Mouse (Mus musculus) fat pad, adult 2 months (tissue): ENCODE results near the gene Ezh2.
A peak's percentile ranks its signal among the peaks of the same experiment; 100 is the strongest.

Source experiments
- DNase-seq: peaks from one replicate; pipeline ENCODE4 v3.0.0-alpha.2; 2011; ENCODE audit warnings: low read depth, low spot score; ENCODE audit errors: extremely low read depth

The Ezh2 gene

GRCm38 (mm10) chr6:47559287-47559686 is 35.9 kb downstream of the Ezh2 start:
- DNase-seq, result no peak

DNA sequence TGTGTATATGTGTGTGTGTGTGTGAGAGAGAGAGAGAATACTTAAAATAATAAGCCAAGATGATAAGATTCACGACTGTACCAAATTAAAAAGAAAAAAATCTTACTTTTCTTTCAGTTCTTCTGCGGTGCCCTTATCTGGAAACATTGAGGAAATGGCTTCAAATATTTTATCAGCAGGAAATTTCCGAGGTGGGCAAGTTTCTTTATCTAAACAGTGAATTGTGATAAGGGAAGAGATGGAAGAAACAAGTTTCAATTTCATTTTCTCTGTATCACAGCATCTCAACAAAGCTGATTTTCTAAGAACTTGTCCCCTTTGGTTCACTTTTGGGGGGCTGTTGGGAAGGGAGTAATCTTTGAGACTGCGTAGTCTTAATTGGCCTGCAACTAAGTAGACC is 42.9 kb downstream of the Ezh2 start:
- no peak for DNase-seq

DNA sequence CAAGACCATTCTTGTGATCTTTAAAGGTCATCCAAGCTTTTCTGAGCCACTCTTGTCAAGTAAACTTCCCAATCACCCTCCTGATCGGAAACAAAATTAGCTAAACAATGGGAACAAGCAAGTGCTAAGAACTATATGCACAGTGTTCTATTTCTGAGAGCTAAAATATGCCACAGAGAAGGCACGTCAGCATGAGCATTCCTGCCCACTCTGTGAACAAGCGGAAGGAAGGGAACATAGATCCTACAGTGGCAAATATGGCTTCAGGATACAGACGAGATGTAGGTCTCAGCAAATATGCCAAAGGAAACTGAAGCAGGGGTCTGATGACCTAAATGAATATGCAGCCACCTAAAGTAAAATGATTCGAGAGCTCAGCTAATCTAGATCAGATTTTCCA is 59.8 kb downstream of the Ezh2 start:
- no peak for DNase-seq

GRCm38 (mm10) chr6:47532547-47532946 is 62.6 kb downstream of the Ezh2 start:
- DNase-seq, result no peak

- DNase-seq, result no peak
These were observed 67.5 kb downstream of the Ezh2 start for GRCm38 (mm10) chr6:47527655-47528054.

- DNase-seq, result no peak
These were observed 68.0 kb downstream of the Ezh2 start for GRCm38 (mm10) chr6:47527129-47527528.

DNA sequence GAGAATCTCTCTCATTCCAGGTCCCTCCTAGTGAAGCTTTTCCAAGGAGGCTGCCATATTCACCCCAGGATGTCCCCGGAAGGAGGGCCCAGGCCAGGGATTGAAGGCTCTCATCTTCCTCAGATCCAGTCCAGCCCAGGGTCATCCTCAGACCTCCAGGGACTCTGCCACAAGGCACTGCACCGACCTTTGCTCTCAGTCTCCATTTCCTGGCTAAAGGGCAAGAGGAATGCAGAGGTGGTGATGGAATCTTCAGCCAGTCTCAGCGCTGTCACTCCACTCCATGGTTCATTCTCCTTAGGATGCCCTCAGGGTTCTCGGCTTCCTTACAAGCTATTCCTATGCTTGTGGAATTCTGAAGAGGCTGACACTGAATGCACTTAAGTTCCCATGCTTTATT is 68.7 kb downstream of the Ezh2 start:
- no peak for DNase-seq

GRCm38 (mm10) chr6:47525041-47525440 is 70.1 kb downstream of the Ezh2 start:
- no peak for DNase-seq

DNA sequence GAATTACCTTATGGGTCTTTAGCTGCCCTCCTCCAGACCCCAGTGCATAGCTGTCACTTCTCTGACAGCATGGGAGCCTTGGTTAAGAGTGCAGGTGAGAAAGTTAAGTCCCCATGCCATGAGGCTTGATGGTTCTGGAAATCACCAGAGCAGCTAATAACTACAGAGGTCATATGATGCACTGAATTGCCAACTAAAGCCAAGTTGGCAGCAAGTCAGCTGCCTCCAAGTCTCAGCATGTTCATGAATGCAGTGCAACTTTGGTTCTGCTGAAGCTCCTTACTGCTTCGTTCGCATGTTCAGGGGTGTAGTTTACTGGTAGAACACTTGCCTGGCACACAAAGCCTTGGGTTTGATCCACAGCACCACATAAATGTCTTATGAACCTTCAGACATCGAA is 72.7 kb downstream of the Ezh2 start:
- DNase-seq, result peak; percentile 77

DNA sequence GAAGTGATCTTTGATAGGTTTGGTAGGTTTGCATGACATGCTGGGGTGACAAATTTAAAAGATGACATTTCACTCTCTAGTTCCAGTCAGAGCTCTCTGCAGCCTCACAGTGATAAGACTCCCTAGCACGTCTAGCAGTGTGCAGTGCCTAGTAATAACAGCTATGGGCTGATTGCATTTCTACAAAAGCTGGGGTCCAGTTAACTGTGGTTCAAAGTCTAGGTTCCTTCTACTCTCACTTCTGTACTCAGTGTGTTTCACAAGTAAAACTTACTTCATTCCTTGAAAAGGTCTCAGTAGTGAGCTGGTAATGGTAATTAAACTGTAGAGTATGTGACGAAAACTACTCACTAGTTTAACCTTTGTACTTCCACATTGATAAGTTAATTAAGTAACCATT is 75.1 kb downstream of the Ezh2 start:
- DNase-seq, result no peak

- no peak for DNase-seq
These were observed 100.6 kb downstream of the Ezh2 start for GRCm38 (mm10) chr6:47494562-47494961.

DNA sequence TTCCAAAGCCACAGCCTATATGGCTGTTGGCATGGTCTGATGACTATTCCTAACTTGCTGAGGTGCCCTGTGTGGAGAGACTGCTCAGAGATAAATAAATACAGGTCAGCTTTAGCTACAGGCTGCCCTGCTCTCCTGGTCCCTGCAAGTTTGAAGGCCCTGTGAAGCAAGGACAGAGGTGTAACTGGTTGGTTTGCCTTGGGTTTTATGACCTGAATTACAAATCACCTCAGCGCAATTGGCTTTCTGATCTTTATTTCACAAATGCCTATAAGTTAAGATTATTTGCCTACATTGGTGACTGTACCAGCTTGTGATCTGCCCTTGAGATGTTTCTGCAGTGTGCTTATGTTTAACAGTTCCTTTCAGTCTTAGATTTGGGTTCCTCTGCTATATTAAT is 113.1 kb downstream of the Ezh2 start:
- peak; percentile 67 for DNase-seq
